Mouse (Mus musculus): ENCODE data around the gene Hsdl2. TPM values are rescaled to one million over a fixed set of nuclear protein-coding genes. Genes with fewer than 3 reads are reported as not detected.

The Hsdl2 gene
- total and polyA plus RNA-seq, 2 experiments from 2014 or later = 117 to 262 TPM

- ATAC-seq (ENCODE audit: insufficient read depth, low read depth) (no peak), DNase-seq (ENCODE audit: low spot score) (no peak)
- TF ChIP-seq EP300 (IDR thresholded peaks at IDR 0.05; ENCODE audit: low read depth) = no peak
- H3K4me3 ChIP-seq (ENCODE audit: low read depth, low read length) = no peak overlapping the region
- no peak overlapping the region for H3K27ac ChIP-seq (ENCODE audit: low read depth)
- no peaks in the 10 kb centered on the region for H3K27me3 ChIP-seq (ENCODE audit: control insufficient read depth, insufficient read depth, low read length)
- 0 out of 2 replicates have a peak, but pooled peaks cover 10% of the 10 kb centered on the region for H3K4me1 ChIP-seq (ENCODE audit: control insufficient read depth, insufficient read depth)
- WGBS = 44% methylated on average over 2 of the region's 2 CpGs
- no peaks in the 10 kb centered on the region for H3K9me3 ChIP-seq (replicated peaks; ENCODE audit: control insufficient read depth, low read length)
- no peaks in the 10 kb centered on the region for H3K36me3 ChIP-seq (replicated peaks; ENCODE audit: control insufficient read depth, insufficient read depth, low read length)
- H3K9ac ChIP-seq (replicated peaks; ENCODE audit: low read depth, low read length) = no peak overlapping the region
- no peak overlapping the region for H3K4me2 ChIP-seq (ENCODE audit: low read depth, low read length)
These were observed 36.7 kb upstream of the Hsdl2 start for GRCm38 (mm10) chr4:59544654-59545053.

GRCm38 (mm10) chr4:59546285-59547071, 34.9 kb upstream of the Hsdl2 start:
- Histone ChIP-seq H3K9me3 (replicated peaks; ENCODE audit: control insufficient read depth, low read length) (no peaks in the 10 kb centered on the region), H3K4me1 (ENCODE audit: control insufficient read depth, insufficient read depth) (0 out of 2 replicates have a peak, but pooled peaks cover 10% of the 10 kb centered on the region), H3K36me3 (replicated peaks; ENCODE audit: control insufficient read depth, insufficient read depth, low read length) (no peaks in the 10 kb centered on the region), H3K4me3 (ENCODE audit: low read depth, low read length) (peak overlapping the region; percentile 87; the same call in 1 of the 2 replicates), H3K9ac (replicated peaks; ENCODE audit: low read depth, low read length) (no peak overlapping the region), H3K27ac (ENCODE audit: low read depth) (no peak overlapping the region), H3K27me3 (ENCODE audit: control insufficient read depth, insufficient read depth, low read length) (no peaks in the 10 kb centered on the region), H3K4me2 (ENCODE audit: low read depth, low read length) (peak overlapping the region; percentile 94)
- no peak for TF ChIP-seq CTCF (IDR thresholded peaks at IDR 0.05; ENCODE audit: low read depth)
- no peak for TF ChIP-seq EP300 (IDR thresholded peaks at IDR 0.05; ENCODE audit: low read depth)
- ATAC-seq (ENCODE audit: insufficient read depth, low read depth) = no peak
- no peak for DNase-seq (ENCODE audit: low spot score)
- WGBS = 41% methylated on average over 7 of the region's 7 CpGs

GRCm38 (mm10) chr4:59547136-59547889, 34.0 kb upstream of the Hsdl2 start:
- no peaks in the 10 kb centered on the region for H3K27me3 ChIP-seq (ENCODE audit: control insufficient read depth, insufficient read depth, low read length)
- H3K4me1 ChIP-seq (ENCODE audit: control insufficient read depth, insufficient read depth) = 0 out of 2 replicates have a peak, but pooled peaks cover 10% of the 10 kb centered on the region
- no peak for TF ChIP-seq EP300 (IDR thresholded peaks at IDR 0.05; ENCODE audit: low read depth)
- TF ChIP-seq CTCF (IDR thresholded peaks at IDR 0.05; ENCODE audit: low read depth) = no peak
- 19% methylated on average over 11 of the region's 11 CpGs for WGBS
- no peaks in the 10 kb centered on the region for H3K9me3 ChIP-seq (replicated peaks; ENCODE audit: control insufficient read depth, low read length)
- H3K36me3 ChIP-seq (replicated peaks; ENCODE audit: control insufficient read depth, insufficient read depth, low read length) = no peaks in the 10 kb centered on the region
- H3K9ac ChIP-seq (replicated peaks; ENCODE audit: low read depth, low read length) = peak overlapping the region; percentile 90
- ATAC-seq (ENCODE audit: insufficient read depth, low read depth) (no peak), DNase-seq (ENCODE audit: low spot score) (no peak)
- H3K4me2 ChIP-seq (ENCODE audit: low read depth, low read length) = peak overlapping the region; percentile 94
- H3K4me3 ChIP-seq (ENCODE audit: low read depth, low read length) = peak overlapping the region; percentile 87
- no peak overlapping the region for H3K27ac ChIP-seq (ENCODE audit: low read depth)

- Histone ChIP-seq H3K4me2 (ENCODE audit: low read depth, low read length) (peak overlapping the region; percentile 94), H3K36me3 (replicated peaks; ENCODE audit: control insufficient read depth, insufficient read depth, low read length) (no peaks in the 10 kb centered on the region), H3K27ac (ENCODE audit: low read depth) (peak overlapping the region; percentile 96), H3K4me1 (ENCODE audit: control insufficient read depth, insufficient read depth) (0 out of 2 replicates have a peak, but pooled peaks cover 10% of the 10 kb centered on the region), H3K9me3 (replicated peaks; ENCODE audit: control insufficient read depth, low read length) (no peaks in the 10 kb centered on the region), H3K9ac (replicated peaks; ENCODE audit: low read depth, low read length) (peak overlapping the region; percentile 90), H3K4me3 (ENCODE audit: low read depth, low read length) (peak overlapping the region; percentile 87), H3K27me3 (ENCODE audit: control insufficient read depth, insufficient read depth, low read length) (no peaks in the 10 kb centered on the region)
- DNase-seq (ENCODE audit: low spot score) = no peak
- ATAC-seq (ENCODE audit: insufficient read depth, low read depth) = no peak
- 2% methylated on average over 18 of the region's 18 CpGs for WGBS
- TF ChIP-seq CTCF (IDR thresholded peaks at IDR 0.05; ENCODE audit: low read depth) (no peak), EP300 (IDR thresholded peaks at IDR 0.05; ENCODE audit: low read depth) (no peak)
These were observed 33.3 kb upstream of the Hsdl2 start for GRCm38 (mm10) chr4:59548011-59548559.

- Histone ChIP-seq H3K4me1 (ENCODE audit: control insufficient read depth, insufficient read depth) (0 out of 2 replicates have a peak, but pooled peaks cover 10% of the 10 kb centered on the region), H3K9me3 (replicated peaks; ENCODE audit: control insufficient read depth, low read length) (no peaks in the 10 kb centered on the region), H3K4me2 (ENCODE audit: low read depth, low read length) (peak overlapping the region; percentile 94), H3K4me3 (ENCODE audit: low read depth, low read length) (peak overlapping the region; percentile 87), H3K9ac (replicated peaks; ENCODE audit: low read depth, low read length) (peak overlapping the region; percentile 90), H3K27ac (ENCODE audit: low read depth) (peak overlapping the region; percentile 96), H3K36me3 (replicated peaks; ENCODE audit: control insufficient read depth, insufficient read depth, low read length) (no peaks in the 10 kb centered on the region), H3K27me3 (ENCODE audit: control insufficient read depth, insufficient read depth, low read length) (no peaks in the 10 kb centered on the region)
- WGBS = under 1% methylated on average over 76 of the region's 83 CpGs
- ATAC-seq (ENCODE audit: insufficient read depth, low read depth) = peak; percentile 65
- DNase-seq (ENCODE audit: low spot score) = peak; percentile 49
- TF ChIP-seq CTCF (IDR thresholded peaks at IDR 0.05; ENCODE audit: low read depth) = no peak
- no peak for TF ChIP-seq EP300 (IDR thresholded peaks at IDR 0.05; ENCODE audit: low read depth)
These were observed 32.7 kb upstream of the Hsdl2 start for GRCm38 (mm10) chr4:59548560-59549174.
